Mouse (Mus musculus) C2C12 (cell line): ENCODE measurements around the gene Caskin2.

Experiments
- CEBPB ChIP-seq: IDR thresholded peaks from one replicate; pipeline ENCODE4 v1.6.1; 2011; ENCODE audit warnings: low read depth, mild to moderate bottlenecking, control low read depth, moderate library complexity
- CTCF ChIP-seq: IDR thresholded peaks from one replicate; pipeline ENCODE4 v1.5.1; 2011; ENCODE audit not compliant: control insufficient read depth, insufficient read depth, insufficient read length
- MAX ChIP-seq: IDR thresholded peaks from one replicate; pipeline ENCODE4 v1.6.1; 2011; ENCODE audit warnings: mild to moderate bottlenecking, control low read depth

- no peak for TF ChIP-seq CEBPB
- TF ChIP-seq CTCF = no peak
- no peak for TF ChIP-seq MAX
Observed at GRCm38 (mm10) chr11:115766356-115766943, 47.0 kb downstream of the Caskin2 start.
